Mouse (Mus musculus) kidney, embryonic 16.5 days (tissue): ENCODE results near the gene Capn8. TPM values are rescaled to one million over a fixed set of nuclear protein-coding genes. Genes with fewer than 3 reads are reported as not detected.
"Not testable (repeated sequence)": the region's sequence is repeated elsewhere in the genome, so short reads cannot be mapped to it uniquely, and the experiment has no call there.

Experiments used
- ATAC-seq: fragments of 200-750 bp; cut with Nextera tagmentation; 2 replicates; pipeline ENCODE4 v1.8.0; 2017; ENCODE audit warnings: moderate TSS enrichment; ENCODE audit not compliant: low FRiP score, low TSS enrichment
- H3K27ac ChIP-seq: fragments of 300-500 bp; sonication (generic); 2 replicates; pipeline ENCODE4 v1.5.1; 2014; ENCODE audit warnings: low read length
- H3K27me3 ChIP-seq: fragments of 300-500 bp; sonication (generic); 2 replicates; pipeline ENCODE4 v1.6.1; 2014; ENCODE audit warnings: low read length, control low read depth, mixed read lengths; ENCODE audit not compliant: insufficient read depth
- H3K36me3 ChIP-seq: fragments of 300-500 bp; sonication (generic); 2 replicates; pipeline ENCODE4 v1.6.1; 2014; ENCODE audit warnings: low read length, control low read depth, mixed read lengths; ENCODE audit not compliant: insufficient read depth
- H3K4me1 ChIP-seq: fragments of 300-500 bp; sonication (generic); 2 replicates; pipeline ENCODE4 v1.6.1; 2014; ENCODE audit warnings: low read length, control low read depth, mixed read lengths; ENCODE audit not compliant: insufficient read depth
- H3K4me2 ChIP-seq: fragments of 300-500 bp; sonication (generic); replicated peaks from 2 replicates; pipeline ENCODE4 v1.6.1; 2014; ENCODE audit warnings: low read depth, low read length
- H3K4me3 ChIP-seq: fragments of 300-500 bp; sonication (generic); 2 replicates; pipeline ENCODE4 v1.5.1; 2014; ENCODE audit warnings: mild to moderate bottlenecking, low read length
- H3K9ac ChIP-seq: fragments of 300-500 bp; sonication (generic); replicated peaks from 2 replicates; pipeline ENCODE4 v1.6.1; 2014; ENCODE audit warnings: low read length
- H3K9me3 ChIP-seq: fragments of 300-500 bp; sonication (generic); 2 replicates; pipeline ENCODE4 v1.6.1; 2016; ENCODE audit warnings: low read length, control low read depth
- WGBS: fragments of 180-500 bp; shearing (Covaris S2); extraction: QIAGEN DNeasy Blood & Tissue Kit; methylation state at CpG from one replicate; pipeline ENCODE4 v1.1.7; 2014; 5-methylcytosine and 5-hydroxymethylcytosine counted together
- polyA plus RNA-seq: library from polyadenylated mRNA; unstranded; fragments of >200 nt; fragmentation: Nextera tagmentation; extraction: Ambion mirVana; gene quantifications from 2 replicates; pipeline ENCODE4 v1.2.1, GENCODE M21; 2015

Gene Capn8
- polyA plus RNA-seq, 1 experiment from 2014 or later, result not detected

GRCm38 (mm10) chr1:182639016-182639415, 74.2 kb downstream of the Capn8 start:
- no peaks in the 10 kb centered on the region for H3K27me3 ChIP-seq
- no peak overlapping the region for H3K4me3 ChIP-seq
- no peaks in the 10 kb centered on the region for H3K36me3 ChIP-seq
- no peak for ATAC-seq
- no peak overlapping the region for H3K27ac ChIP-seq
- H3K9me3 ChIP-seq, result no peaks in the 10 kb centered on the region
- 19% methylated on average over 7 of the region's 7 CpGs for WGBS
- peaks cover 14% of the 10 kb centered on the region for H3K4me1 ChIP-seq
- H3K4me2 ChIP-seq, result no peak overlapping the region
- H3K9ac ChIP-seq, result no peak overlapping the region

- Histone ChIP-seq H3K9me3 (no peaks in the 10 kb centered on the region), H3K27ac (no peak overlapping the region), H3K27me3 (no peaks in the 10 kb centered on the region), H3K4me1 (peaks cover 14% of the 10 kb centered on the region), H3K36me3 (no peaks in the 10 kb centered on the region), H3K9ac (no peak overlapping the region), H3K4me2 (no peak overlapping the region), H3K4me3 (no peak overlapping the region)
- no peak for ATAC-seq
- WGBS, result 69% methylated on average over 5 of the region's 5 CpGs
Measured at GRCm38 (mm10) chr1:182639456-182639855, 74.6 kb downstream of the Capn8 start.

- no peak overlapping the region for H3K4me2 ChIP-seq
- peaks cover 14% of the 10 kb centered on the region for H3K4me1 ChIP-seq
- ATAC-seq, result no peak
- no peak overlapping the region for H3K27ac ChIP-seq
- 42% methylated on average over 4 of the region's 4 CpGs for WGBS
- no peak overlapping the region for H3K9ac ChIP-seq
- no peaks in the 10 kb centered on the region for H3K9me3 ChIP-seq
- no peak overlapping the region for H3K4me3 ChIP-seq
- H3K36me3 ChIP-seq, result no peaks in the 10 kb centered on the region
- H3K27me3 ChIP-seq, result no peaks in the 10 kb centered on the region
Measured at GRCm38 (mm10) chr1:182640094-182640493, 75.3 kb downstream of the Capn8 start.

GRCm38 (mm10) chr1:182642779-182643178, 78.0 kb downstream of the Capn8 start:
- H3K27ac ChIP-seq, result no peak overlapping the region
- 49% methylated on average over 2 of the region's 2 CpGs for WGBS
- ATAC-seq, result no peak

GRCm38 (mm10) chr1:182644418-182644817, 79.6 kb downstream of the Capn8 start:
- ATAC-seq, H3K36me3 ChIP-seq, H3K27me3 ChIP-seq, H3K27ac ChIP-seq, H3K4me2 ChIP-seq, H3K4me1 ChIP-seq, H3K4me3 ChIP-seq, H3K9ac ChIP-seq, H3K9me3 ChIP-seq: not testable (repeated sequence)
- WGBS, result 94% methylated on average over 8 of the region's 8 CpGs

More at GRCm38 (mm10) chr1:182642779-182643178, 78.0 kb downstream of the Capn8 start:
- no peaks in the 10 kb centered on the region for H3K27me3 ChIP-seq
- peaks cover 14% of the 10 kb centered on the region for H3K4me1 ChIP-seq
- H3K4me2 ChIP-seq, result no peak overlapping the region
- H3K36me3 ChIP-seq, result no peaks in the 10 kb centered on the region
- no peaks in the 10 kb centered on the region for H3K9me3 ChIP-seq
- no peak overlapping the region for H3K4me3 ChIP-seq
- H3K9ac ChIP-seq, result no peak overlapping the region

- no peak overlapping the region for H3K4me2 ChIP-seq
- H3K4me3 ChIP-seq, result no peak overlapping the region
- no peaks in the 10 kb centered on the region for H3K27me3 ChIP-seq
- H3K36me3 ChIP-seq, result no peaks in the 10 kb centered on the region
- H3K9ac ChIP-seq, result no peak overlapping the region
- no peaks in the 10 kb centered on the region for H3K9me3 ChIP-seq
- H3K4me1 ChIP-seq, result peaks cover 7% of the 10 kb centered on the region; the same call in 1 of the 2 replicates
- no peak overlapping the region for H3K27ac ChIP-seq
- 46% methylated on average over 6 of the region's 6 CpGs for WGBS
- no peak for ATAC-seq
Measured at GRCm38 (mm10) chr1:182645211-182645668, 80.4 kb downstream of the Capn8 start.

GRCm38 (mm10) chr1:182646796-182647195, 82.0 kb downstream of the Capn8 start:
- ATAC-seq, result no peak
- no peak overlapping the region for H3K4me3 ChIP-seq
- H3K27me3 ChIP-seq, result no peaks in the 10 kb centered on the region
- no peaks in the 10 kb centered on the region for H3K36me3 ChIP-seq
- peaks cover 5% of the 10 kb centered on the region; the same call in 1 of the 2 replicates for H3K9me3 ChIP-seq
- no peak overlapping the region for H3K4me2 ChIP-seq
- no peak overlapping the region for H3K27ac ChIP-seq
- H3K4me1 ChIP-seq, result peaks cover 7% of the 10 kb centered on the region; the same call in 1 of the 2 replicates
- 60% methylated on average over 3 of the region's 3 CpGs for WGBS
- no peak overlapping the region for H3K9ac ChIP-seq

- ATAC-seq, result no peak
- Histone ChIP-seq H3K27me3 (no peaks in the 10 kb centered on the region), H3K4me3 (no peak overlapping the region), H3K9ac (no peak overlapping the region), H3K4me1 (no peaks in the 10 kb centered on the region), H3K4me2 (no peak overlapping the region), H3K27ac (no peak overlapping the region), H3K9me3 (no peaks in the 10 kb centered on the region), H3K36me3 (no peaks in the 10 kb centered on the region)
- WGBS, result 27% methylated on average over 6 of the region's 6 CpGs
Measured at GRCm38 (mm10) chr1:182657760-182658159, 93.0 kb downstream of the Capn8 start.

- H3K27me3 ChIP-seq, result no peaks in the 10 kb centered on the region
- ATAC-seq, result no peak
- no peaks in the 10 kb centered on the region for H3K9me3 ChIP-seq
- 73% methylated on average over 7 of the region's 7 CpGs for WGBS
- H3K4me2 ChIP-seq, result no peak overlapping the region
- H3K4me3 ChIP-seq, result no peak overlapping the region
- no peak overlapping the region for H3K27ac ChIP-seq
- H3K9ac ChIP-seq, result no peak overlapping the region
- H3K4me1 ChIP-seq, result no peaks in the 10 kb centered on the region
- no peaks in the 10 kb centered on the region for H3K36me3 ChIP-seq
Measured at GRCm38 (mm10) chr1:182660365-182660764, 95.6 kb downstream of the Capn8 start.

- H3K27ac ChIP-seq, result no peak overlapping the region
- ATAC-seq, result 0 out of 2 replicates have a peak, but pooled peaks have one; percentile 50
- H3K27me3 ChIP-seq, result no peaks in the 10 kb centered on the region
- H3K4me2 ChIP-seq, result no peak overlapping the region
- no peak overlapping the region for H3K4me3 ChIP-seq
- no peaks in the 10 kb centered on the region for H3K36me3 ChIP-seq
- 43% methylated on average over 11 of the region's 11 CpGs for WGBS
- no peak overlapping the region; the same call in 1 of the 2 replicates for H3K9ac ChIP-seq
- H3K9me3 ChIP-seq, result no peaks in the 10 kb centered on the region
- H3K4me1 ChIP-seq, result no peaks in the 10 kb centered on the region
Measured at GRCm38 (mm10) chr1:182663671-182664070, 98.9 kb downstream of the Capn8 start.
